Mouse (Mus musculus): ENCODE measurements around the gene Cftr.

DNA sequence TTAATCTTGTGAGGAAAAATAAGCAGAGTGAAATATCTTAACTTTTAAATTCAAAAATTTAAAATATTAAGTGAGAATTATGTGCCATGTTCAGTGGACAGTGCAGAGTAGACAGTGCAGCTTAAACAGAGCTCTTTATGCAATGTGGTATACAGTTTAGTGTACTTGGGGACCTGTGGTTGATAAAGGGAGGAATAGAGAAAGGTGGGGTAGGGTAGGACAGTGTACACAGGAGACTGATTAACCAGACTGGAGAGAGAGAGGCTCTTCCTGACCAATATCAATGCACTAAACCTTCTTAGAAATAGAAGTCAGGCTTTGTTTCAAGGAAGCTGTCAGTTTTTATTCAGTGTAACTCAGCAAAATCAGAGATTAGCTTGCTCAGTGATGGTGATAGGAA is 12.4 kb downstream of the Cftr start:
- TF ChIP-seq TCF12 (IDR thresholded peaks at IDR 0.05; ENCODE audit: insufficient read depth, poor library complexity, severe bottlenecking) (no peak), POLR2A (IDR thresholded peaks at IDR 0.05; ENCODE audit: insufficient read length, low read depth) (no peak), MYOD1 (IDR thresholded peaks at IDR 0.05; ENCODE audit: control insufficient read depth in 1 of 3, insufficient read length in 2 of 3, low read depth in 2 of 3) (no peak), REST (IDR thresholded peaks at IDR 0.05; ENCODE audit: insufficient read depth, insufficient read length) (no peak), E2F4 (IDR thresholded peaks at IDR 0.05; ENCODE audit: insufficient read depth) (no peak), MAX (IDR thresholded peaks at IDR 0.05; ENCODE audit: low read depth) (no peak), POLR2AphosphoS2 (IDR thresholded peaks at IDR 0.05; ENCODE audit: insufficient read length, low read depth) (no peak), CEBPB (IDR thresholded peaks at IDR 0.05; ENCODE audit: insufficient read depth, poor library complexity, severe bottlenecking) (no peak), MYOG (IDR thresholded peaks at IDR 0.05; ENCODE audit: control insufficient read depth in 1 of 3, insufficient read depth in 1 of 3, insufficient read length in 2 of 3, low read depth in 2 of 3) (no peak)

Measured in myocyte (in vitro differentiated cells).